Mouse (Mus musculus) frontal cortex, postnatal 25 days (tissue): ENCODE measurements around the gene Bcl9l.
"Not testable (repeated sequence)": the region's sequence is repeated elsewhere in the genome, so short reads cannot be mapped to it uniquely, and the experiment has no call there.

Experiments used
- DNase-seq, 2 experiments: peaks; one replicate each; pipeline ENCODE4 v3.0.0; 2022; ENCODE audit warnings: low spot score in 2 of 2

Bcl9l gene

GRCm38 (mm10) chr9:44482552-44482951, at the start of gene Bcl9l:
TSS of gene Bcl9l (plus strand) at chr9:44482825.
- peak; percentile 82 to 87 for DNase-seq

DNA sequence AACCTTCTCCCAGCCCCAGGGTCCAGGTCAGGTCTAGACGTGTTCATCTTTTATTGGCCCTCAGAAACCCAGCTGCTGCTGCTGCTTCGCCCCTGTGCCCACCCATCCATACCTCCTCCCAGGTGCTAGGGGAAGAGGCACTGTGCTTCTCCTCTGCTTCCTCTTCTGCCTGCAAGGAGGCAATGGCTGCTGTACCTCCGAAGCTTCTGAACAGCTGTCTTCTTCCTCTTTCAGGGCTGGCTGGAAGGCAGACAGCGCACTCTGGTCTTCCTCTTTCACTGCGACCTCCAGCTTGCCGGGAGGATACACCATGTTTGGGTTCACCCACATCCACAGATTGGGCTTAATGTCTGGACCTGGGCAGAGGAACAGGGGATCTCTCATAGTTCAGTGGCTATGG, 46.9 kb upstream of the Bcl9l start:
- no peak for DNase-seq

GRCm38 (mm10) chr9:44440961-44441360, 41.7 kb upstream of the Bcl9l start, which contains the start of gene Foxr1:
TSS of gene Foxr1 (minus strand) at chr9:44441136.
- no peak for DNase-seq

GRCm38 (mm10) chr9:44444402-44445025, 38.1 kb upstream of the Bcl9l start:
- DNase-seq = not testable (repeated sequence)

DNA sequence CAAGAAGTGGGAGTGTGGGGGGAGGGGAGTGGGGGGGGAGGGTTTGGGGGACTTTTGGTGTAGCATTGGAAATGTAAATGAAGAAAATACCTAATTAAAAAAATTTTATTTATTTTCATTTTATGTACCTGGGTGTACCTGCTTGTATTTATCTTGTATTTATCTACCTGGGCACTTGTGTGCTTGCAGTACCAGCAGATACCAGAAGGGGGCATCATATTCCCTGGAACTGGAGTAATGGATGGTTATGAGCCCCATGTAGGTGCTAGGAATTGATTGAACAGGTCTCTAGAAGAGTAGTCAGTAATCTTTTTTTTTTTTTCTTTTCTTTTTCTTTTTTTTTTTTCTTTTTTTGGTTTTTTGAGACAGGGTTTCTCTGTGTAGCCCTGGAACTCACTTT, 32.2 kb upstream of the Bcl9l start:
- DNase-seq = no peak

DNA sequence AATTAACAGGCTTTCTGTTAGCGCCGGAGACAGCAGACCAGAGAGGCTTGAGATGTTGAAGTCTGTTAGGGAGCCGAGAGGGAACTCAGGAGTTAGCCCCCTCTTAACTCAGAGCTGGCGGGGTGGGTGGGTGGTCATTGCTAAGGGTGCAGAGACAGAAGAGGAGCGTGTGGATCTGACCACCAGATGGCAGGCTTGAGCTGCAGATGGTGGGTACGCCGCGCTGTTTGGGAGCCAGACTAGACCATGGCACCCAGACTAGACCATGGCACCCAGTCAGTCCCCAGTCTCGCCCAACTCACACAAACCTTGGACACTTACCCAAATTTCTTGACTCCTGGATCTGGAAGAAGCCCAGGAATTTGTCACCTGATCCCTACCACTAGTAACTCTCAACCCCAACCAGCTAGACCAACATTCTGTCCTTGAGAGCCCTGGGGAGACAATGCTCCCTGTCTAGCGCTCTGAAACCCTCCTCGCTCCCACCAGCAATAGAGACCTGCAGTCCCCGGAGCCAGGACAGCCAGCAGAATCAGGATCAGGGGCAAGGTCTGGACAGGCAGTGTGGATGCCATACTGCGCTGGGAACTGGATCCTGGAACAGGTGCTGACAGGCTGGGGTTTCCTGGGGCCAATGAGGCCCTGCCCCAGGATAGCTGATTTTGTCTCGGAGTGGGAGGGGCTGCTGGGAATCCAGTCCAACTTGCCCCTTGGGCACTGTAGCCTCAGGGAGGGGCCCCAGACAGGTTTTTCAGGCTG, 28.3 kb upstream of the Bcl9l start:
- peak; percentile 86 to 87 for DNase-seq

DNA sequence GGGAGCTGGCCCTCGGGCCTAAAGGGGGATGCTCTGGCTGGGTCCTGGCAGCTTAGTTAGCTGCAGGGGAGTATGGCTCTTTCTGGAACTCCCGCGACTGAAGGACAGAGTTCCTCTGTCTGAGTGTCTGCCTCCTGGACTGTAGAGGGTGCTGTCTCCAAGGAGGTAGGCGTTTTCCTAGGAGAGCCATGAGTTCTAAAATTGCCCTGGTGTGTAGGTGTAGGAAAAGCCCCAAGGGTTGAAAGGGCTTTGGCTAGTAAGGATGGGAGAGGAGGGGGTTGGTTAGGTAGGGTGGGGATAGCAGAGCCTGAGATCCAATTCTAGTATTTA, 27.8 kb upstream of the Bcl9l start, which contains the start of gene Upk2:
Gene Upk2, minus strand, starts transcription at position 86 of the 330 bp plus-strand sequence.
- DNase-seq = no peak

GRCm38 (mm10) chr9:44457035-44457742, 25.4 kb upstream of the Bcl9l start:
- DNase-seq = peak; percentile 55 to 73

GRCm38 (mm10) chr9:44461950-44462349, 20.7 kb upstream of the Bcl9l start:
- DNase-seq = no peak

GRCm38 (mm10) chr9:44468224-44468623, 14.4 kb upstream of the Bcl9l start:
- no peak for DNase-seq

- DNase-seq = no peak
Measured at GRCm38 (mm10) chr9:44468800-44469199, 13.8 kb upstream of the Bcl9l start.

- no peak for DNase-seq
Measured at GRCm38 (mm10) chr9:44473184-44473583, 9.4 kb upstream of the Bcl9l start.

DNA sequence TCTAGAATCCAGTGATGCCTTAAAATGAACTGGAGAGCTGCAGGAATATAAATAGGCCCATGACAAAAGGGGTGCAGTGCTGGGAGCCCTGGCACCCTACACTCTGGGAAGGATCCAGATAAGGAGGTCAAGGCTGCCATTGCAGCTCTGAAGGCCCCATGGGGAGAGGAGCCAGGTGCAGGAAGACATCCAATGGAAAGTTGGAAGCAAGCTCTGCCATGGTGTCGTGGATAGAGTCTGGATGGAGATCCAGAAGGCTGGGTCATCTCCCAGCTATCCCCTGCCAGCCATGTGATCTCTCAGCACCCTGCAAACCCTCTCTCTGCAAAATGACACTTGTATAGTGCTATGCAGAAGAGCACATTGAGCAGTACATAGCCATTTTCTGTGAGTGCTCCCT, 8.3 kb upstream of the Bcl9l start:
- no peak for DNase-seq

- no peak for DNase-seq
Measured at GRCm38 (mm10) chr9:44475936-44476335, 6.7 kb upstream of the Bcl9l start.

- peak in 1 of 2 experiments; percentile 30 for DNase-seq
Measured at GRCm38 (mm10) chr9:44477339-44478228, 5.0 kb upstream of the Bcl9l start.

DNA sequence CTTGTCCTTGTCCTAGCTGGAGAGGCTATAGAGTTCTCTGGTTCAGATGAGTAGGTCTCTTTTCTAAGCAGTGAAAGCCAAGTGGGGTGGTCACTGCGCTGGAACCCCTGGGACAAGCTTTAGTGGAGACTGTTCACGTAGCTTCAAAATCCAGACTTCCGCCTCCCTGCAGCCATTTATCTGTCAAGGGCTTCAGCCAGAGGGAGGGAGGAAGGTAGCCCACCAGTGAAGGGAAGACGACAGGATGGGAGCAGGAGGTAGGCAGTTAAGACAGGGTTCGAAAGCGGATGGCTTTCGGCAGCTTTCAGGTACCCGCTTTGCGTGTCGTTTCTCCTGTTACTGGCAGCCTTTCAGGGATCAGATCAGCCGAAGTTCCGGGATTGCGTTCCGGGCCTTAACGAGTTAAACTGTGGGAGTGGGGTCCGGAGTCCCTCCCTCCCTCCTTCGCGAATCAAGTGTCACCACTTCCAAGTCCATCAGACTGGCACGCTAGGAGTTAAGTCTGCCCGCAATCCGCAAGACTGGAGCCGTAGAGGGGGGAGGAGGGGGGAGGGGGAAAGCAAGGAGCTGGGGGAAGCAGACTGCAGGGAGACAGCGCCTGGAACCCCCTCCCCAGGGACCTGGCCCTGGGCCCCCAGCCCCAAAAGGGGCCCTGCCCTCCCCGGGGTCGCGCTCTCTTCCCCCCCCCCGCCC, 4.2 kb upstream of the Bcl9l start:
- peak in 1 of 2 experiments; percentile 58 for DNase-seq

GRCm38 (mm10) chr9:44478959-44479605, 3.5 kb upstream of the Bcl9l start:
- DNase-seq = peak; percentile 51 to 56

- peak; percentile 84 to 86 for DNase-seq
Measured at GRCm38 (mm10) chr9:44479628-44480428, 2.8 kb upstream of the Bcl9l start.

GRCm38 (mm10) chr9:44482112-44482511, 513 bp upstream of the Bcl9l start:
- DNase-seq = peak in 1 of 2 experiments; percentile 16
